Comparison of ENCODE assay signal across 28 mouse cellular contexts in genomic region chr1:176417251-176417650, GRCm38 (mm10).
"Had no signal": no experiment of that assay in that cellular context is flagged by ENCODE, and none has a peak within 500 bp of the region (broad histone marks: within the 10 kb centered on the region; RNA-seq: fewer than 3 reads in every experiment).

No protein-coding gene starts in this region.

- H3K27me3 ChIP-seq: limb, embryonic 12.5 days; limb, embryonic 13.5 days; limb, embryonic 15.5 days; liver, embryonic 12.5 days; liver, embryonic 13.5 days; liver, embryonic 15.5 days; lung, embryonic 15.5 days; megakaryocyte, embryonic 14.5 days; midbrain, embryonic 12.5 days; midbrain, embryonic 13.5 days; midbrain, embryonic 15.5 days had no signal

- ATAC-seq: liver, embryonic 12.5 days; liver, postnatal 0 days; lung, postnatal 0 days; midbrain, embryonic 13.5 days; midbrain, embryonic 15.5 days; midbrain, embryonic 16.5 days had no signal

- H3K9me3 ChIP-seq: limb, embryonic 10.5 days; limb, embryonic 12.5 days; limb, embryonic 13.5 days; limb, embryonic 15.5 days; liver, embryonic 12.5 days; liver, embryonic 13.5 days; liver, embryonic 15.5 days; lung, embryonic 15.5 days; midbrain, embryonic 12.5 days; midbrain, embryonic 13.5 days; midbrain, embryonic 15.5 days had no signal

- H3K27ac ChIP-seq: limb, embryonic 10.5 days; limb, embryonic 12.5 days; limb, embryonic 13.5 days; limb, embryonic 15.5 days; liver, embryonic 12.5 days; liver, embryonic 13.5 days; liver, embryonic 14.5 days; liver, embryonic 15.5 days; lung, embryonic 15.5 days; macrophage; midbrain, embryonic 12.5 days; midbrain, embryonic 13.5 days; midbrain, embryonic 15.5 days had no signal

- H3K4me1 ChIP-seq: limb, embryonic 10.5 days; limb, embryonic 12.5 days; limb, embryonic 13.5 days; limb, embryonic 15.5 days; liver, embryonic 12.5 days; liver, embryonic 13.5 days; liver, embryonic 15.5 days; lung, embryonic 15.5 days; megakaryocyte, embryonic 14.5 days; midbrain, embryonic 12.5 days; midbrain, embryonic 13.5 days; midbrain, embryonic 15.5 days had no signal

- H3K4me3 ChIP-seq: limb, embryonic 10.5 days; limb, embryonic 12.5 days; limb, embryonic 13.5 days; limb, embryonic 15.5 days; liver, embryonic 12.5 days; liver, embryonic 13.5 days; liver, embryonic 15.5 days; lung, embryonic 15.5 days; megakaryocyte, embryonic 14.5 days; midbrain, embryonic 12.5 days; midbrain, embryonic 13.5 days; midbrain, embryonic 15.5 days; myocyte had no signal

- DNase-seq: left cerebral cortex, postnatal 4 days; liver; liver, embryonic 13.5 days; liver, postnatal 0 days; lung, adult 18-20 months; lung, adult 2 months; lung, embryonic 14.5 days; lung, postnatal 10 days; lung, postnatal 14 days; lung, postnatal 36 days; lung, postnatal 4 days; midbrain, embryonic 14.5 days had no signal

- H3K36me3 ChIP-seq: limb, embryonic 10.5 days; limb, embryonic 12.5 days; limb, embryonic 13.5 days; limb, embryonic 15.5 days; liver, embryonic 12.5 days; liver, embryonic 13.5 days; liver, embryonic 15.5 days; lung, embryonic 15.5 days; midbrain, embryonic 12.5 days; midbrain, embryonic 13.5 days; midbrain, embryonic 15.5 days had no signal
